Mouse (Mus musculus) bone marrow, adult 2 months (tissue): ENCODE data around the gene Gm884.
A peak's percentile ranks its signal among the peaks of the same experiment; 100 is the strongest.

Experiments used
- CTCF ChIP-seq: fragments of 200-500 bp; IDR thresholded peaks from 2 replicates; pipeline ENCODE4 v1.5.1; 2011; ENCODE audit warnings: low read length, control low read depth; ENCODE audit not compliant: control insufficient read depth, insufficient read depth
- POLR2A ChIP-seq: fragments of 200-500 bp; IDR thresholded peaks from 2 replicates; pipeline ENCODE4 v1.6.1; 2011; ENCODE audit warnings: low read depth, mild to moderate bottlenecking, control low read depth, low read length, borderline replicate concordance; ENCODE audit not compliant: control insufficient read depth

- TF ChIP-seq CTCF (peak; percentile 91), POLR2A (no peak)
These were observed 18.5 kb upstream of the Gm884 start for GRCm38 (mm10) chr11:103639407-103639946.
